Mouse (Mus musculus) heart, adult 18-20 months (tissue): ENCODE data around the gene Skor1. TPM values are rescaled to one million over a fixed set of nuclear protein-coding genes. Genes with fewer than 3 reads are reported as not detected.

Experiments used
- DNase-seq, 2 experiments: peaks; one replicate each; pipeline ENCODE4 v3.0.0; 2021 to 2022; ENCODE audit warnings: mixed read lengths in 1 of 2
- long read RNA-seq, 2 experiments: library from polyadenylated mRNA; stranded (forward); transcript quantifications; one replicate each; pipeline ENCODE4 v2.0.0; 2021
- total RNA-seq, 2 experiments: library from RNA; stranded (reverse); gene quantifications; 2 replicates each; pipeline ENCODE4 v1.2.3; 2021

Gene Skor1
- not detected for total RNA-seq
- long read RNA-seq, experiment 1, result 0 reads
- long read RNA-seq, experiment 2, result 0 reads

GRCm38 (mm10) chr9:63148410-63149371 is at the start of gene Skor1:
TSS of gene Skor1 (minus strand) at chr9:63148961.
- no peak for DNase-seq

GRCm38 (mm10) chr9:63197252-63197651 is 48.5 kb upstream of the Skor1 start:
- no peak for DNase-seq

GRCm38 (mm10) chr9:63196114-63196682 is 47.4 kb upstream of the Skor1 start:
- DNase-seq, result peak; percentile 29 to 30

GRCm38 (mm10) chr9:63195523-63195922 is 46.8 kb upstream of the Skor1 start:
- no peak for DNase-seq

GRCm38 (mm10) chr9:63194791-63195190 is 46.0 kb upstream of the Skor1 start:
- peak; percentile 34 to 47 for DNase-seq

- DNase-seq, result no peak
These were observed 44.0 kb upstream of the Skor1 start for GRCm38 (mm10) chr9:63192809-63193208.

GRCm38 (mm10) chr9:63187310-63187709 is 38.5 kb upstream of the Skor1 start:
- no peak for DNase-seq

GRCm38 (mm10) chr9:63185249-63185648 is 36.5 kb upstream of the Skor1 start:
- no peak for DNase-seq

- DNase-seq, result no peak
These were observed 35.1 kb upstream of the Skor1 start for GRCm38 (mm10) chr9:63183864-63184263.

GRCm38 (mm10) chr9:63182306-63182960 is 33.7 kb upstream of the Skor1 start:
- DNase-seq, result no peak

- DNase-seq, result no peak
These were observed 32.8 kb upstream of the Skor1 start for GRCm38 (mm10) chr9:63181337-63182178.

- DNase-seq, result no peak
These were observed 29.5 kb upstream of the Skor1 start for GRCm38 (mm10) chr9:63178296-63178695.

- no peak for DNase-seq
These were observed 25.4 kb upstream of the Skor1 start for GRCm38 (mm10) chr9:63174001-63174721.

GRCm38 (mm10) chr9:63171951-63172350 is 23.2 kb upstream of the Skor1 start:
- DNase-seq, result no peak

GRCm38 (mm10) chr9:63169127-63169526 is 20.4 kb upstream of the Skor1 start:
- DNase-seq, result no peak

GRCm38 (mm10) chr9:63165070-63165469 is 16.3 kb upstream of the Skor1 start:
- no peak for DNase-seq

- DNase-seq, result no peak
These were observed 15.0 kb upstream of the Skor1 start for GRCm38 (mm10) chr9:63163756-63164155.

- no peak for DNase-seq
These were observed 3.2 kb upstream of the Skor1 start for GRCm38 (mm10) chr9:63151949-63152348.

- peak; percentile 41 to 73 for DNase-seq
These were observed 2.5 kb upstream of the Skor1 start for GRCm38 (mm10) chr9:63151072-63151870.

GRCm38 (mm10) chr9:63150086-63150800 is 1.5 kb upstream of the Skor1 start:
- DNase-seq, result no peak
